Mouse (Mus musculus) right cerebral cortex, postnatal 10 days (tissue): ENCODE results near the gene Zdhhc20.
"Not testable (repeated sequence)": the region's sequence is repeated elsewhere in the genome, so short reads cannot be mapped to it uniquely, and the experiment has no call there.

ENCODE experiments used
- DNase-seq, 2 experiments: peaks; one replicate each; pipeline ENCODE4 v3.0.0; 2021; ENCODE audit warnings: low spot score in 2 of 2

Zdhhc20 gene

DNA sequence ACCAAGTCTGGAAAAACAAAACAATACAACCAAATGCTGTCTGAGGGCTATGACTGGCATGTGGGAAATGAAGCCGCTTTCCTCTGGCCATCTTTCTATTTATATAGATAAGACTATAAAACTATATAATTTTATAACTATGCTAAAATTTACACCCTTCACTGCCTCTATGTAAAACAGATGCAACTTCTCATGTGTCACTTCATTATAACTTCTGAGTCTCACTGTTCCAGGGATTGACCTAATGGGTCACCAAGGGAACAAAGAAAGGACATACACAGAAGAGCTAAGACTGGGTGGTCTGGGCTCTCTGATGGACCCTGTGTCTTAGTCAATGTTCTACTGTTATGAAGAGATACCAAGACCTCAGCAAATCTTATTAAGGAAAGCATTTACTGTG, 2.9 kb upstream of the Zdhhc20 start:
- DNase-seq: no peak

DNA sequence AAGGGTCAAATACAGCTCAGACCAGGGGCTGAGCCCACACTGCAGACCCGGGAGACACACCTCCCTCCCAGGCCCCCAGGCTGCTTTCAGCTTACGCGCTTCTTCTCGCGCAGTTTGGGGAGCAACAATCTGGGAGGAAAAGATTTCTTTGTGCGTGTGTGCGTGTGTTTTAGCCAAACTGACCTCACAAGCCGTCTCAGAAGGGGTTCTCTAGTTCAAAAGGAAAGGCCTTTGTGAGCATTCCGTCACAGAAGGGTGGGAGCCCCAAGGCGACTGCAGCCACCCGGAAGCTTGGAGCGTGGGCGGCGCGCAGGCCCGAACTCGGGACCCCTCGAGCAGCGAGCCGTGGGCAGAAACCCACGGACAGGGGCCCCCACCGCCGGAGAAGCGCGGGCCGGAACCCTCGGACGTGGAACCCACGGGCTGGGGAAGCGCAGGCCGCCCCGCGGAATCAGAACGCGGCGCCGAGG, 500 bp downstream of the Zdhhc20 start:
- DNase-seq: peak in 1 of 2 experiments; percentile 44

DNA sequence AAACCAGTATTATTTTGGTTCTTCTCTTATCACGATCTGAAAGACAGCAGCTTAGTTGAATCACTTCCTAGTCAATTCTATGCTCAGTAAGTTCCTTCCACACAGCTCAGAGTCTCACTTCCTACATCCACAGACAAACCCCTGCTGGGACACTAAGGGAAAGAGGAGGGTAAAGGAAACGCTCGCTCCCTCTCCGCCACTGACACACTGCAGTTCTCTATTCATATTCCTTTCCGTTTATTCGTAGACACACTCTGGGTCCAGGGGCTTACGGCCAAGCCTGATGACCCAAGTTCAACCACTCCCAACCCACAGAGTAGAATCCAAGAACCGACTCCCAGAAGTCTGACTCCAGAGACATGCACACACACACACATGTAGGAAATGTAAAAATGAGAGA, 2.9 kb downstream of the Zdhhc20 start:
- no peak for DNase-seq

DNA sequence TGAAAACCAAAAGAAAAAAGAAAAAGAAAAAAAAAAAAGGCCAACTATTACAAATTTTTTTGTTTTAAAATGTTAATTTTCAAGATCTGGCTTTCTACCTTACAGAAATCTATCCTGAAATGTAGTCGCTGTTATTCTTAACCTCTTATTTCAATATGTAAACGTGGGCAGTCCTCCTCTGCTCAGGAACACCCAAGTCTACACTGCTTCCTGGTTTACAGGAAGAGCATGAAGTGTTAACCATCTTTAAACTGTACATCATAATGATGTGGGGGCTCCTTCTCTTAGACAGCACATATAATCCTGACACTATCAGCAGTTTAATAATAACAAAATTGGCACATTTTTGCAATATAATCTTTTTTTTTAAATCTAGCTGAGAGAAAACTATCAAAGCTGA, 4.0 kb downstream of the Zdhhc20 start:
- no peak for DNase-seq

DNA sequence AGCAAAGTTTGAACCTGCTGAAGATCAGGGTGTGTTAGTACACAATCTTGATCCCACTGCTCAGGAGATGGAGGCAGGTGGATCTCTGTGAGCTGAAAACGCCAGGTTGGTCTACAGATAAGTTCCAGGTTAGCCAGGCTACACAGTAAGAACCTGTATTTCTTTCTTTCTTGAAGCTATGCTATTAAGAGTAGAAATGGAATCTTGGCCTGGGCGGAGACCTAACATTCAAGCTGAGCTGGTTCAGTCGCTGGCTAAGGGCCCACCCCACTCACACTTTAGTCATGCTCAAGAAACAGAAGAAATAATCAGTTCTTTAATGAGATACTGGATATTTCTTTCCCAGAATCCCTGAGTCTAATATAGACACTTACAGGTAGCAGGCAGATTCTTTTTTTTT, 6.7 kb downstream of the Zdhhc20 start:
- DNase-seq: no peak

DNA sequence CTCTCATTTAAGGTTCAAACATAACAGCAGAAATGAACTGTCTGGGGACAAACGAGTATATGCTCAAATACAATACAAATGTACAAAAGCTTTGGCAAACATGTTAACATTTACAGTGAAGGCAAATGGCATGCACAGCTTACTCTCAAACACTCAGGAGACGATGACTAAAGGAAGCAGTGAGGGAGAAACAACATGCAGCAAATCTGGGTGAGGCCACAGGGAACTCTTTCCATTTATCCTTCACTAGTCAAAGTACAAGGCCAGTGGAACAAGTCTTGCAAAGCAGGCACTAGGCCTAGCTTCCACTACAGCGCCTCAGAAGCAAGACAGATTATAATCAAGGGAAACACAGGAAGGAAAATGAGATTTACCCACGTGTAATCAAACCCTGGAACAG, 7.4 kb downstream of the Zdhhc20 start:
- no peak for DNase-seq

DNA sequence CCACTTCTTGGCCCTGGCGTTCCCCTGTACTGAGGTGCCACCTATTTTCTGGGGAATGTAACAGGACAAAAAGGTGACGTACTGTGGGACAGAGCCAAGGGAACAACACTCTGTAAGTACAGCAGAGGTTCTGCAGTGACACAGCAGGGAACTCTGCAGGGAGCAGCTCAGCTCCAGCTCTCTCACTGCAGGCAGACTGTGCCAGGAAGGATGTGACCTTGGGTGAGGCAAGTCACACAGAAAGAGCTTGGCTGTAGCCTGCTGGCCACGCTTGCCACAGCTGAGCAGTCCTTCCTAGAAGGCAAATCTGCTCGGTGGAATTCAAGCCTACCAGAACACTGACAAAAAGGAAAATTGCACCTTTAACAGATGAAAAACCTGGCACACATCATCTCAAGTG, 8.3 kb downstream of the Zdhhc20 start:
- DNase-seq: peak; percentile 34 to 38

DNA sequence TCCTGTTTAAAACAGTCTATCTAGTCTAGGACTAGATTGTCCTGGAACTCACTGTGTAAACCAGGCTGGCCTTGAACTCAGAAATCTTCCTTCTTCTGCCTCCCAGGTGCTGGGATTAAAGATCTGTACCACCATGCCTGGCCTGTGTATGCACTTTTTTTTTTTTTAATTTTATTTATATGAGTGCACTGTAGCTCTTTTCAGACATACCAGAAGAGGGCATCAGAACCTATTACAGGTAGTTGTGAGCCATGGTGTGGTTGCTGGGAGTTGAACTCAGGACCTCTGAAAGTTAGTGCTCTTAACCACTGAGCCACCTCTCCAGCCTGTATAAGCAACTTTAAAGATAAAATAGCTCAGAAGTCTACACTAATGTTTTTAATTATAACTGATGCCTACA, 9.0 kb downstream of the Zdhhc20 start:
- no peak for DNase-seq

DNA sequence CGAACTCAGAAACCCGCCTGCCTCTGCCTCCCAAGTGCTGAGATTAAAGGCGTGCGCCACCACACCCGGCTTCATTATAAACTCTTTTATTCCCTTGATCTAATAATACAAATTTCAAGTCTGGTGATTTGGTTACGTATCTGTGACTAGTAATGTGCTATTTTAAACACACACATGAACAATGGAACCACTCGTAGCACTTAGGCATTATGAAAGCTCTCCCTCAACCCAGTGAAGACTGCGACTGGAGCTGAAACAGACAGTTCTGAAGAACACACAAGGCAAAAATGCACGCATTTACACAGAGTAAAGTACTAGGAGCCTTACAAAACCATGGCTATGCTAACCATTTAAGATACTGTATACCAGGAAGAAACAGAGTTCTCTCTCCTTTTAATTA, 12.2 kb downstream of the Zdhhc20 start:
- DNase-seq: no peak

DNA sequence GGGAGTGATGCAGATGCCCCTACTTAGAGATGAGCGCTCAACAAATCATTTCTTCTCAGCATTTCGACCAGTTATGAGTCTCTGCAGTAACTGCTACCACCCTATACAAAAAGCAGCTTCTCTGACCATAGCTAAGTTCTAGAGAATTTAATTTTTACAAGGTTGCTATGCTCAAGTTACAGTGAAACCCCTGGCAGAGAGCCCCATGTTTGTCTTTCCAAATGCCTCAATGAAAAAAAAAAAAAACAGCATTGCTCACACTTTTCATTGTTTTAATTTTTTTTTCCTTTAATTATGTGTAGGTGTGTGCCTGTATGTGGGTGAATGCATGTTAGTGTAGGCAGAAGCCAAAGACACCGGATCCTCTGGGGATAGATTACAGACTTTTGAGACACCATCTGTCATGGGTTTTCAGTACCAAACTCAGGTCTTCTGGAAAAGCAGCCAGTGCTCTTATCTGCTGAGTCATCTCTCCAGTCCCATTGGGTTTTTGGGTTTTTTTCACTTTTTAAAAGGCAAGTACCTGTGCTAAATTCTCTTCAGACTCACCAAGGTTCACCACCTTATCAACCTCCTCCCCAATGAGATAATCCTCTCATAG, 23.3 kb downstream of the Zdhhc20 start:
- no peak for DNase-seq

DNA sequence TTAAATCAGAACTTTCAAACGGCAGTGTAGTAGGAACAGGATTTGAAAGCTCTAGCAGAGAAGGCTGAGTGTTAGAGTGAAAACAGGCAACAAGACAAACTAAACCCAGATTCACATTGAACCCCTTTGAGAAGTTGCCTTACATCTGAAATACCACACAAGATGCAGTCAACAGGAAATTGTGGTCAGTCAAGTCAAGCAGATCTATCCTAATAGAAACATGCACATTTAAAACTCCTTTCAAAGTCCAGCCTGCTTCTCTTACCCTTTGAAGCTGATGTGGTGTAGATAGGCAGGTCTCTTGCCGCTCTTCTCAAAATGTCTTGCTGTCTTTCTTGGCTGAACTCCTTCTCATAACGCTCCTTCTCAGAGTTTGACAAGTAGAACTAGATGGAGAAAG, 24.8 kb downstream of the Zdhhc20 start:
- no peak for DNase-seq

DNA sequence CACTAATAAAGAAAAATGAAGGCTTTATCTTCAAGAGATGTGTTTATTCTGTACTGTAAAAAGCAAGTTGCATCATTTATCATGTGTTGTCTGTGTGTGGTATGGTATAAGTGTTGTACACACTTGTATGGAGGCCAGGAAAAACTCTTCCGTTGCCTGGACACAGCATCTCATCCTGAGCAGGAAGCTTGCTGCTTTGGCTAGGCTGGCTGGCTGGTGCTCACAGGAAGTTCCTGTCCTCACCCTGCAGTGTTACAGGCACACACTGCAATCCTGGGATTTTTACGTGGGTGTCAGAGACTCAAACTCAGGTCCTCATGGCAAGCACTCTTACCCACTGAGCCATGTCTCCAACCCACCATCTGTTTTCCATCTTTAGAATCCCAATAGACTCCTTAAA, 26.9 kb downstream of the Zdhhc20 start:
- no peak for DNase-seq

DNA sequence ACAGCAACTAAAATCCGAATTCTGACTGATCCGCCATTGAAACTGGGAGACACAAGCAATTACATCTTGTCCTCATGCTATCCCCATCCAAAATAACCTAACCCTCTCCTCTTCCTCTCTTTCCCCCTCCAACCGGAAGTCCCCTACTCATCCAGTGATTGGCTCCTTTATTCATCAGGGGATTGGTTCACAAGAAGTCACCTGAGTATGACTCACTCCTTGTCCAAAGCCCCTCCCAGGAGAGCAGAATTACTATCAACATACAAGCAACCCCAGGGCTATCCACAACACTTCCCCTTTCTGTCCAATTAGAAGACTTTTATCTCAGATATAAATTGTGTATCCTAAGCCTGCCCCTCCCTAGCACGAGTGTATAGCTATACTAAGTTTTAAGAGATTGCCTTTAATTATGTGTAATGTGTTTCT, 28.1 kb downstream of the Zdhhc20 start:
- no peak for DNase-seq

DNA sequence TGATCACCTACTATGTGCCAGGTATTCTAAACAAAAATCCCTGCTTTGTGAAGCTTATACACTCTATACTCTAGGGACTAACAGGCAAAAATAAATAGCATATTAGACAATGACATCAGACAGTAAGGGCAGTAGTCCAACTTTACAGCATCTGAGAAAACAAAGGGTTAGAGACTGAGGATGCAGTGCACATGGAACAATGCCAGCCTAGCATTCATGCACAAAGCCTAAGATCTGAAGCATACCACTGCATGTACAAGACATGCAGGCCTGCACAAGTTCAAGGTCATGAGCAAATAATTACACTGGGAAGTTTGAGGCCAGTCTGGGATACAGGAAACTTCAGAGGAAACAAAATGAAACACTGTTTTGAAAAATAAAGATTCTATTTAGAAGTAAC, 30.6 kb downstream of the Zdhhc20 start:
- no peak for DNase-seq

DNA sequence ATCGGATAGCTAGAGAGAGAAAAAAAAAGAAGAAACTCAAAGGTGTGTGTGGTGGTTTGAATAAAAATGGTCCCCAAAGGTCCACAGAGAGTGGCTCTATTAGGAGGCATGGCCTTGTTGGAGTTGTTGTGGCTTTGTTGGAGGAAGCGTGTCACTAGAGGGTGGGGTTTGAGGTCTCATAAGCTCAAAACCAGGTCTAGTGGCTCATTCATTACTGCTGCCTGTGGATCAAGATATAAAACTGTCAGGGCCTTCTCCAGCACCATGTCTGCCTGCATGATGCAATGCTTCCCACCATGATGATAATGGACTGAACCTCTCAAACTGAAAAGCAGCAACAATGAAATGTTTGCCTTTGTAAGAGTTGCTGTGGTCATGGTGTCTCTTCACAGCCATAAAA, 31.5 kb downstream of the Zdhhc20 start:
- DNase-seq: no peak

DNA sequence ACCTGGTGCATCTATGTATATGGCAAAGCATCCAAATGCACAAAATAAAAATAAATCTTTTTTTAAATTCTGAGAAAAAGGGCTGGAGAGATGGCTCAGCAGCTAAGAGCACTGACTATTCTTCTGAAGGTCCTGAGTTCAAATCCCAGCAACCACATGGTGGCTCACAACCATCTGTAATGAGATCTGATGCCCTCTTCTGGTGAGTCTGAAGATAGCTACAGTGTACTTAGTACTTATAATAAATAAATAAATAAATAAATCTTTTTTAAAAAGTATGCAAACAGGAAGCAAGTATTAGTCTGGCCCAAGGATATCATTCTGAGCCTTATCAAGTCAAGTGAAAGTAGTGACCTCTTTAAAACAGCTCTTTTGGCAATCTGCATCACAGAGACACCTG, 34.0 kb downstream of the Zdhhc20 start:
- DNase-seq: not testable (repeated sequence)

DNA sequence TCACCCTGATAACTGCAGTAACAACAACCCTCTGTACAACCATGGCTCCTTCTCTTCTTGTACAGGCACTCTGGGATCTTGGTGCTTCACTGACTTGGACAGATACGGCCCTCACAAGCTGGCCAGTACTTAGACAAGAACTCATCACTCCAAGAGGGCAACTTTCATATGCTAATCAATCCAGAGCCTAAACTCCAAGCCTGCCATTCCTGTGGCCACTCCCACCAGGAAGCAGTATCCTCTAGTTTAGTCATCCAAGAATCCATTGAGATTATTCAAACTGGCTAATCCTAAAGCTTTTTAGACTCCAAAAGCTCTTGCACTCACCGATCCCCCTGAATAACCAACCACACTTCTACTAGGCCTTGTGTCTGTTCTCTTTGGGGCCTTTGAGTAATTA, 37.1 kb downstream of the Zdhhc20 start:
- no peak for DNase-seq

DNA sequence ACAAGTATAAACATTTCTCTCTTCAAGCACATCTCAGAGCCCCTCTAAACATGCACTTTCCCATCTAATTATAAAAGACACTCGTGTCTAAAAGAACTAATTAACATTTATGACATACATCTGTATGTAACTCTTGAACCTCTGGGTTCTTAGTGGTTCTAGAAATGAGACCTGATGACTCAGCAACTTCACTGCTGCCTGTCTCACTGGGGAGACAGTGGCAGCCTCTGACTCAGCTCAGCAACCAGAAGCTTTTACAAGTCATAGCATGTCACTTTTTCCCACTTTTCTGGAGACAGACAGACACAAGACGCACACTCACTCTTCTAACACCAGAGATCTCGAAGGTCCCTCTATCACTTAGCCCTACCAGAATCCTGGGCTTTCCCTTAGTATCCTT, 39.7 kb downstream of the Zdhhc20 start:
- DNase-seq: no peak

DNA sequence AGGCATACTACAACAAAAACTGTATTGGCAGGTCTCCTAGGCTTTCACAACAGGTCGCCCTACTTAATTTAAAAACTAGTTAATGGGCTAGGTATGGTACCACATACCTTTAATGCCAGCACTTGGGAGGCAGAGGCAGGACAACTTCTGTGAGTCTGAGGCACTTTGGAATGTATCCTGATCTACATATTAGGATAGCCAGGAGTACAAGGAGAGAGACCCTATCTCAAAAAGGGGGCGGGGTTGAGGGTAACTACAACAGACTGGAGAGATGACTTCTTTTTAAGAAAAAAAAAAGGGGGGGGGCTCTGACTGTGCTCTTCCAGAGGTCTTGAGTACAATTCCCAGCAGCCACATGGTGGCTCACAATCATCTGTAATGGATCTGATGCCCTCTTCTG, 41.4 kb downstream of the Zdhhc20 start:
- no peak for DNase-seq

DNA sequence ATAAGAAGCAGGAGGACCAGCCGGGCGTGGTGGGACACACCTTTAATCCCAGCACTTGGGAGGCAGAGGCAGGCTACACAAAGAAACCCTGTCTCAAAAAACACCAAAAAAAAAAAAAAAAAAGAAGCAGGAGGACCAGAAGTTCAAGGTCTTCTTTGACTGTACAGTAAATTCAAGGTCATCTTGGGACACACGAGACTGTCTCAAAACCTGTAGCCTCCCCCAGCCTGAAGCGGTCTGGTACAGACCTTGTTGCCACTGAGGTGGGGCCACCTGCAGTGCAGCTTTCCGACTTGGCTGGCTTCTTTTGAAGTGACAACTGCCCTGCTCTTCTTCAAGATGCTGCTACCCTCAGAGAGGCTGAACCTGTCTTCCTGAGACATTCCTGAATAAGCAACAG, 42.0 kb downstream of the Zdhhc20 start:
- DNase-seq: not testable (repeated sequence)

DNA sequence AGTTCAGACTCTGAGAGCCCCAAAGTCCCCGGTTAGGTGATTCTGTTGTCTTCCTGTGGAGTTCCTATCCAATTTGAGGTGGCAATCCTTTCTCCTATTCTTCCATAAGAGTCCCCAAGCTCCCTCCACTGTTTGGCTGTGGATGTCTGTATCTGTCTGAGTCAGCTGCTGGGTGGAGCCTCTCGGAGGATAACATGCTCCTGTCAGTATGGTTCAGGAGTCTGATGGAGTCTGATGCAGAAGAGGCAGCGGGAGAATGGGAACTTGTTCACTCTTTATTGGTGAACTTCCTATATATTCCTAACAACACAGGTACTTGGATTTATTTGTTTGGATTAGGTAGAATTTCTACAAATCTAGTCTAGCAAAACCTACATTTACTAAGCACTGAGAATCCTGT, 45.5 kb downstream of the Zdhhc20 start:
- no peak for DNase-seq

DNA sequence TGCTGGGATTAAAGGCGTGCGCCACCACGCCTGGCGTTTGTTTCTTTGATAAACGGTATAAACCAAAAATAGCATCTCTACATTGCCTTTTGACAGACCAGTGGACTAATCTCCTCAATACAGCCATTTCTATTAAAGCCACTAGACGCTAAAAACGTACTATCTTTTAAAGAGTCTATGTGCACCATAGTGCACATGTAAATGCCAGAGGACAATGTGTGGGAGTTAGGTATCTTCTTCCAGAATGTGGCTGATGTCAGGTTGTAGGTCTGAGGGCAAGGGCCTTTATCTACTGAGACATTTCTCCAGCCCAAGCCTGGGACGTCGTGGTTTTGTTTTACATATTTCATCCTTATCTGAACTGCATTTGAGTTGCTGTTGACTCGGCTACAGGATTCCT, 54.9 kb downstream of the Zdhhc20 start:
- DNase-seq: no peak

DNA sequence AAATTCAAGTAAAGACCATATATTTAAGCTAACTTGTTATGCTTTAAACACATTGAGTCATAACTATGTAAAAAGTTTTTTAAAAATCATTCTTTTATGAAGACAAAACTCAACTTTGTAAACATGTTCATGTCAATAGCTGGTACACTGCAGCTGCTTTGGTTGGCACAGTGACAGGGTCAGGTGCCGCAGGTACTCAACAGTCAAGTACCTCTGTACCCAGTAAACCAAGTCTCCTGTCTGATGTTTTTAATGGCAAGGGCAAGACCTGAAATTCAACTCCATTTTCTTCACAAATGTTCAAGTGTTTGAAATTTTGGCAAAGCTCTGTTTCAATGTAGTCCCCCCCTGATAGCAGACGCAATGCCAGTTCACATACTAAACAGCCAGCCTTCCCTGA, 56.5 kb downstream of the Zdhhc20 start:
- no peak for DNase-seq

DNA sequence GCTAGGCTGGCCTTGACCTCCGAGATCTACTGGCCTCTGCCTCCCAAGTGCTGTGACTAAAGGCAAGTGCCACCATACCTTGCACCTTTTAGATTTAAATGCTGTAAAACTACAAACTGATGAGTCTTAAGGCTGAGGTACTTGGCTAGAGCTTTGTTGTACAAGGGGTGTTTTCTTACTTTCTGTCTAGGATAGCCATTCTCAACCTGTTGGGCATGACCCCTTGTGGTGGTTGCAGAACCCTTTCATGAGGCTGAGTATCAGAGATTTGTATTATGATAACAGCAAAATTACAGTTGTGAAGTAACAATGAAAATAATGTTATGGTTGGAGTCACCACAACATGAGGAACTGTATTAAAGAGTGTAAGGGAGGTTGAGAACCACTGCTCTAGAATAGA, 62.8 kb downstream of the Zdhhc20 start:
- DNase-seq: no peak
